Mouse (Mus musculus): ENCODE measurements around the gene Otud7b. TPM values are rescaled to one million over a fixed set of nuclear protein-coding genes. Genes with fewer than 3 reads are reported as not detected.
A peak's percentile ranks its signal among the peaks of the same experiment; 100 is the strongest.

The Otud7b gene
- polyA plus RNA-seq (2014; fragmentation: Nextera tagmentation; extraction: Ambion mirVana) = 4.0 and 4.4 TPM in 2 replicates

DNA sequence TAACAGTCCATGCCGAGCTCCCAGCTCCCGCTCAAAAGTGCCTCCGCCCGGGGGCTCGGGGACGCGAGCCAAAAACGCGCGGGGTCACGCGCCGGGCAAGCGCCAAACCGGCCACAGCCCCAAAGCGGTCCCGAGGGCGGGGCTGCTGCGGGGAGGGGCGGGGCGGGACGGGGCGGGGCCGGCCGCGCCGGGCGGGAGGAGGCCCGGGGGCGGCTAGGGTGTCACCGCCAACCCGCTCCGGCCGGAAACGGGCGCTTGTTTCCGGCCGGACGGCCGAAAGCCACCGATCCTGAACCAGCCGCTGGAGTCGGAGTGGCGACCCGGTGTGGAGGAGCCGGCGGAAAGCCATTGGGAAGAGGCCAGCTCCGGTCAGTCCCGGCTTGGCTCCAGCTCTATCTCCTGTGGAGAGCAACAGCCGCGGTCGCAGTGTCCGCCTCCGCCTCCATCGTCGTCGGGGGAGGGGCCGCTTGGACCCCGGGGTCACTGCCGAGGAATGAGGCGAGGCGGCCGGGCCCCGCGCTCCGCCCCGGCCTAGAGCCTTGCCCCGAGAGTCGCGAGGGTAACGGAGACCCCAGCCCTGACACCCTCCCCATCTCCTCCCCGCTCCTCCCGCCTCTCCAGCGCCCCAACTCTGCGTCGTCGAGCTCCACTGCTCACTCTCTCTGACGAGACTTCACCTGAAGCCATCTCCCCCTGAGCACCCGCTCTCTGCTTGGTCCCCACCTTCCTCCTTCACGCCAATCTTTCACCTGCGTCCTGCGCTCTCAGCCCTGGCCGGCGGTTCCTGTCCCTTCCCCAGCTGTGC is at the start of gene Otud7b:
Gene Otud7b, plus strand, starts transcription at position 267 of the 805 bp plus-strand sequence.
- under 1% methylated on average over 64 of the region's 84 CpGs for WGBS
- ATAC-seq = peak; percentile 84
- peak within 1 kb of the TSS; percentile 88 for H3K4me3 ChIP-seq (ENCODE audit: low read depth, low read length)

DNA sequence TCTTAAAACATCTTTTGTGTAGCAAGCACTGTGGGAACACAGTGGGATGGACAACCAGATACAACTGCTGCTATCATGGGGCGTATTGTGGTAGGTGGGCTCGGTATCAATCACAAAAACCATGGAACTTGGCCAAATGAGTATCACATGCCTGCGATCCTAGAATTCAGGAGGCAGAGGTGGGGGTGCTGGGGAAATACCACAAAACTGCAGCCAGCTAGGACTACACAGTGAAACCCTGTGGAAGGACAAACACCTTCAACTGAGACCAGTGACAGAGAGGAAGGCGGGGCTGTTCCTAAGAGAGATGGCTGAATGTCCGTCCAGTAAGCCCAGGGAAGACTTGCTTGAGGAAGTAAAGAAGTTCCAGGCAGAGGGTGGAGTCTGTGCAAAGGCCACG is 49.0 kb upstream of the Otud7b start:
- H3K9ac ChIP-seq (ENCODE audit: low read length) = no peak overlapping the region
- H3K36me3 ChIP-seq (ENCODE audit: control insufficient read depth, insufficient read depth, low read length) = peaks cover 15% of the 10 kb centered on the region
- H3K27me3 ChIP-seq (replicated peaks; ENCODE audit: control insufficient read depth, insufficient read depth, low read length) = no peaks in the 10 kb centered on the region
- H3K9me3 ChIP-seq (replicated peaks; ENCODE audit: control insufficient read depth, low read length) = no peaks in the 10 kb centered on the region
- H3K4me1 ChIP-seq (ENCODE audit: control insufficient read depth, insufficient read depth, low read length) = peaks cover 5% of the 10 kb centered on the region; the same call in 1 of the 2 replicates
- H3K4me2 ChIP-seq (ENCODE audit: low read length) = no peak overlapping the region
- 82% methylated on average over 6 of the region's 6 CpGs for WGBS
- no peak overlapping the region for H3K27ac ChIP-seq (ENCODE audit: low read depth, low read length)
- ATAC-seq = no peak
- no peak overlapping the region for H3K4me3 ChIP-seq (ENCODE audit: low read depth, low read length)
- DNase-seq (ENCODE audit: low spot score) = no peak

More for the DNA sequence above, at the start of gene Otud7b:
- Histone ChIP-seq H3K36me3 (ENCODE audit: control insufficient read depth, insufficient read depth, low read length) (no peaks in the 10 kb centered on the region), H3K27me3 (replicated peaks; ENCODE audit: control insufficient read depth, insufficient read depth, low read length) (no peaks in the 10 kb centered on the region), H3K9me3 (replicated peaks; ENCODE audit: control insufficient read depth, low read length) (no peaks in the 10 kb centered on the region), H3K4me1 (ENCODE audit: control insufficient read depth, insufficient read depth, low read length) (peaks cover 6% of the 10 kb centered on the region; the same call in 1 of the 2 replicates), H3K27ac (ENCODE audit: low read depth, low read length) (peak within 1 kb of the TSS; percentile 74), H3K9ac (ENCODE audit: low read length) (peak within 1 kb of the TSS; percentile 92), H3K4me2 (ENCODE audit: low read length) (peak within 1 kb of the TSS; percentile 80)
- DNase-seq (ENCODE audit: low spot score) = peak; percentile 74

DNA sequence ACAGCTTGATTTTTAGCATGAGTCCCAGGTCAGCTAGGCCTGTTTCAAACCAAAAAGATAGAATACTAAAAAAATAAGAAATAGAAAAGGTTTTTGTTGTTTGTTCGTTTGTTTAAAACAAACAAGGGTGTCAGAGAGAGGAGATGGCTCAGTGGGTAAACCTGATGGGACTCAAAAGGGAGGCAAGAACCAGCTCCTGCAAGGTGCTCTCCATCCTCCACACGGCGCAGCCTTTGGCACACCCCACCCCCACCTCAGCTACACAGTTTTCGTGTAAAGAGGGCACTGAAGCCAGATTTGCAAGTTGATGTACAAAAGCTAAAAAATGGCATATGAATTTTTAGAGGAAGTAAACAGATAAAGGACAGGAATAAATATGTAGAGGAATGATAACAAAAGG is 48.3 kb upstream of the Otud7b start:
- H3K9me3 ChIP-seq (replicated peaks; ENCODE audit: control insufficient read depth, low read length) = no peaks in the 10 kb centered on the region
- H3K36me3 ChIP-seq (ENCODE audit: control insufficient read depth, insufficient read depth, low read length) = peaks cover 15% of the 10 kb centered on the region
- H3K27me3 ChIP-seq (replicated peaks; ENCODE audit: control insufficient read depth, insufficient read depth, low read length) = no peaks in the 10 kb centered on the region
- H3K9ac ChIP-seq (ENCODE audit: low read length) = no peak overlapping the region
- DNase-seq (ENCODE audit: low spot score) = no peak
- no peak overlapping the region for H3K27ac ChIP-seq (ENCODE audit: low read depth, low read length)
- peaks cover 5% of the 10 kb centered on the region; the same call in 1 of the 2 replicates for H3K4me1 ChIP-seq (ENCODE audit: control insufficient read depth, insufficient read depth, low read length)
- H3K4me2 ChIP-seq (ENCODE audit: low read length) = no peak overlapping the region; the same call in 1 of the 2 replicates
- no peak for ATAC-seq
- no peak overlapping the region for H3K4me3 ChIP-seq (ENCODE audit: low read depth, low read length)
- WGBS = 88% methylated on average over 4 of the region's 4 CpGs

DNA sequence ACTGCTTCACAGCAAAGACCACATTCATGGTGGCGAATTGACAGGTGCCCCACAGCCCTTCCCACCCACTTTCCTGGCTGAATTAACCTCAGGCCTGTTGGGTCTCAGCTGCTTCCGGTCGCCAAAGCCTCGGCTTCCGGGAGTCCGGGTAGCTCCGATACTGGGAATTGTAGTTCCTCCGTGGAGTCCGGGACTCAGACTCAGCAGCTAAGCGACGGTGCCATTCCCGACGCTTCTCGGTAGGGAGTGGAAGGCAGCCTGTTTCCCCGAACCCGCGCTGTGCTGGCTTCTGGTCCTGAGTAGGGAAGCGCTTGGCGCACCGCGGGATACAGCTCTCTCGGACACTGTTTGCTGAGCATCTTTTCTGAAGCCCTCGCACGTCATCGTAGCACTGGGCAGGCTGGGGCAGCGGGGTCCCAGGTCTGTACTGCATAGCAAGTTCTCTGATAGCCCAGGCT is 46.6 kb upstream of the Otud7b start:
- WGBS = 0% methylated on average over 26 of the region's 26 CpGs
- ATAC-seq (peak; percentile 98), DNase-seq (ENCODE audit: low spot score) (peak; percentile 96)
- peak overlapping the region; percentile 72 for H3K9ac ChIP-seq (ENCODE audit: low read length)
- H3K36me3 ChIP-seq (ENCODE audit: control insufficient read depth, insufficient read depth, low read length) = peaks cover 12% of the 10 kb centered on the region
- H3K4me3 ChIP-seq (ENCODE audit: low read depth, low read length) = peak overlapping the region; percentile 62
- H3K27me3 ChIP-seq (replicated peaks; ENCODE audit: control insufficient read depth, insufficient read depth, low read length) = no peaks in the 10 kb centered on the region
- peak overlapping the region; percentile 61 for H3K4me2 ChIP-seq (ENCODE audit: low read length)
- H3K9me3 ChIP-seq (replicated peaks; ENCODE audit: control insufficient read depth, low read length) = no peaks in the 10 kb centered on the region
- H3K4me1 ChIP-seq (ENCODE audit: control insufficient read depth, insufficient read depth, low read length) = peaks cover 5% of the 10 kb centered on the region; the same call in 1 of the 2 replicates
- peak overlapping the region; percentile 88 for H3K27ac ChIP-seq (ENCODE audit: low read depth, low read length)

DNA sequence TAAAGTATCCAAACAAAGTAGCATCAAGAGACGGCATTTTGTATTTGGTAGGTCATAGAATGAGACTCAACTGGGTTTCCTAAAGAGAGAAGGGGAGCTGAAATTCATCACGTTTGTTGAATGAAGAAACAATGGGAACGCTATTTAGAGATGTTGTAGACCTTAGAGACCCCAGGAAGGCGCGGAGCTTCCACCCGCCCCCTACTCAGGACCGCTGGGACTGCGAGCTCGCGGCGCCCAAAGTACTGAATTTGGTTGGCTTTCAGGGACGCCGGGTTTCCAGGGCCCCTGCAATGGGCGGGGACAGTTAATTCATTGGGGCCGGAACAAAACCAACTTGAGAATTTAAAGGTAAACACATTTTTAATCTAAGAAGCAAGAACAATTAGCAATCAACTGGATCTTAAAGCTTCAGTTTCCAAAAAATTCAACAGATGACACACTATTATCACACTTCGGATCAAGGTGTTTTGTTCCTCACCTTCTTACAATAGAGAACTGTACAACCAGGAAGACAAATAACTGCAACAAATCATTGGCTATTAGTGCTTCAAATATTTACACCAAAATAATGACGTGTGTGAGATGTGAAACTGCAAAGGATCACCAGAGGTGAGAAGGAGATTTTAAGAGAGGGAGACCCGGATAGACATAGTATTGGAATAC is 46.0 kb upstream of the Otud7b start, which contains the start of gene Vps45:
Gene Vps45, minus strand, starts transcription at position 236 of the 666 bp plus-strand sequence.
- DNase-seq (ENCODE audit: low spot score) = peak; percentile 74
- Histone ChIP-seq H3K4me2 (ENCODE audit: low read length) (peak within 1 kb of the TSS; percentile 61), H3K9me3 (replicated peaks; ENCODE audit: control insufficient read depth, low read length) (no peaks in the 10 kb centered on the region), H3K9ac (ENCODE audit: low read length) (peak within 1 kb of the TSS; percentile 72), H3K27ac (ENCODE audit: low read depth, low read length) (peak within 1 kb of the TSS; percentile 88), H3K27me3 (replicated peaks; ENCODE audit: control insufficient read depth, insufficient read depth, low read length) (no peaks in the 10 kb centered on the region), H3K4me1 (ENCODE audit: control insufficient read depth, insufficient read depth, low read length) (peaks cover 5% of the 10 kb centered on the region; the same call in 1 of the 2 replicates), H3K36me3 (ENCODE audit: control insufficient read depth, insufficient read depth, low read length) (peaks cover 8% of the 10 kb centered on the region), H3K4me3 (ENCODE audit: low read depth, low read length) (peak within 1 kb of the TSS; percentile 62)
- WGBS = 2% methylated on average over 18 of the region's 18 CpGs
- peak; percentile 86 for ATAC-seq

DNA sequence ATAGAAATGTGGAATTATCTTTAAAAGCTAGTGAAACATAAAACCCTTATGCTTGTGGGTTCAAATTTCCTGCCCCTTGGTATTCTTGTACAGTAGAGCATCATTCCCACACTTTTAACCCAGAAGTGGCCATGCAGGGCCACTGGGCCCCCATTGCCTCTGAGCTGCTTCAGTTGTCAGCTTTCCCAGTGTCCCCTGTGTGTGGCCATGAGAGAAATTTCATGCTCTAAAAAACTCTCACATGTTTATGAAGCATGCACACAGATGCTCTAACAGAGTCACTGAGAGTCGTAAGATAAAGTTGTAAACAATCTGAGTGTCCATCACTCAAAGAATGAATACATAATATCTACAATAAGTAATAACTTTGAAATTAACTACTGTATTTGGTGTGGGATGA is 44.2 kb upstream of the Otud7b start:
- DNase-seq (ENCODE audit: low spot score) (no peak), ATAC-seq (no peak)
- Histone ChIP-seq H3K4me1 (ENCODE audit: control insufficient read depth, insufficient read depth, low read length) (peaks cover 5% of the 10 kb centered on the region; the same call in 1 of the 2 replicates), H3K9me3 (replicated peaks; ENCODE audit: control insufficient read depth, low read length) (no peaks in the 10 kb centered on the region), H3K4me3 (ENCODE audit: low read depth, low read length) (no peak overlapping the region), H3K27me3 (replicated peaks; ENCODE audit: control insufficient read depth, insufficient read depth, low read length) (no peaks in the 10 kb centered on the region), H3K27ac (ENCODE audit: low read depth, low read length) (no peak overlapping the region), H3K36me3 (ENCODE audit: control insufficient read depth, insufficient read depth, low read length) (0 out of 2 replicates have a peak, but pooled peaks cover 4% of the 10 kb centered on the region), H3K9ac (ENCODE audit: low read length) (no peak overlapping the region), H3K4me2 (ENCODE audit: low read length) (no peak overlapping the region)
- 87% methylated on average over 1 of the region's 1 CpGs for WGBS

DNA sequence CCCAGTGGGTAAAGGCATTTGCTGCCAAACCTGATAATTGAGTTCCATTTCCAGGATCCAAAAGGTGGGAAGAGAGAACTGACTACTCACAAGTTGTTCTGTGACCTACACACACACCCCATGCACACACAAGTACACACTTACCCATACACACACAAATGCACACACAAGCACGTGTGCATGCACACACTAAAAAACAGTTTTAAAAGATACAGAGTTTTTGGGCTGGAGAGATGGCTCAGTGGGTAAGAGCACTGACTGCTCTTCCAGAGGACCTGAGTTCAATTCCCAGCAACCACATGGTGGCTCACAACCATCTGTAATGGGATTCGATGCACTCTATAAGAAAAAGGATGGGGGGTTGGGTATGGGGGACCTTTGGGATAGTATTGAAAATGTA is 41.0 kb upstream of the Otud7b start:
- H3K36me3 ChIP-seq (ENCODE audit: control insufficient read depth, insufficient read depth, low read length) = no peaks in the 10 kb centered on the region
- no peak overlapping the region for H3K4me3 ChIP-seq (ENCODE audit: low read depth, low read length)
- H3K4me1 ChIP-seq (ENCODE audit: control insufficient read depth, insufficient read depth, low read length) = peaks cover 3% of the 10 kb centered on the region; the same call in 1 of the 2 replicates
- no peak overlapping the region for H3K9ac ChIP-seq (ENCODE audit: low read length)
- H3K4me2 ChIP-seq (ENCODE audit: low read length) = no peak overlapping the region
- DNase-seq (ENCODE audit: low spot score) (no peak), ATAC-seq (no peak)
- H3K27ac ChIP-seq (ENCODE audit: low read depth, low read length) = no peak overlapping the region
- no peaks in the 10 kb centered on the region for H3K27me3 ChIP-seq (replicated peaks; ENCODE audit: control insufficient read depth, insufficient read depth, low read length)
- no peaks in the 10 kb centered on the region for H3K9me3 ChIP-seq (replicated peaks; ENCODE audit: control insufficient read depth, low read length)
- WGBS = 78% methylated on average over 2 of the region's 2 CpGs

DNA sequence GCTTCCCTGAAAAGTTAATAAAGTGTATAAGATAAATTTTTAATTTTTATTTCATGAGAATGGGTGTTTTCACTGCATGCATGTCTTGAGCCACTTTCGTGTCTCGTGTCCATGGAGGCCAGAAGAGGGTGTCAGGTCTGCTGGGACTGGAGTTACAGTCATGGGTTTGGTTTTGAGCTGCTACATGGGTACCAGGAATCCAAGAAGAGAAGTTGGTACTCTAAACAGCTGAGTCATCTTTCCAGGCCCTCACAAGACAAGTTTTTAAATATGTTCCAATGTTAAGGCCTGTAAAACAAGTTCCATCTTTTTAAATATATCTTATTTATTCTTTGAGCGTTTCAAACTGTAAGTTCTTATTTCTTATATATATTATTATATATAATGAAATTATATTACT is 40.1 kb upstream of the Otud7b start:
- no peak for ATAC-seq
- H3K27me3 ChIP-seq (replicated peaks; ENCODE audit: control insufficient read depth, insufficient read depth, low read length) = no peaks in the 10 kb centered on the region

More for the DNA sequence above, 40.1 kb upstream of the Otud7b start:
- H3K4me3 ChIP-seq (ENCODE audit: low read depth, low read length) = no peak overlapping the region
- 88% methylated on average over 3 of the region's 3 CpGs for WGBS
- H3K27ac ChIP-seq (ENCODE audit: low read depth, low read length) = no peak overlapping the region
- DNase-seq (ENCODE audit: low spot score) = no peak
- no peaks in the 10 kb centered on the region for H3K36me3 ChIP-seq (ENCODE audit: control insufficient read depth, insufficient read depth, low read length)
- H3K4me1 ChIP-seq (ENCODE audit: control insufficient read depth, insufficient read depth, low read length) = no peaks in the 10 kb centered on the region
- H3K9ac ChIP-seq (ENCODE audit: low read length) = no peak overlapping the region
- H3K9me3 ChIP-seq (replicated peaks; ENCODE audit: control insufficient read depth, low read length) = no peaks in the 10 kb centered on the region
- H3K4me2 ChIP-seq (ENCODE audit: low read length) = no peak overlapping the region

Measured in forebrain, embryonic 14.5 days (tissue).